8 mouse cellular contexts compared by ENCODE assay signal in the genomic region with DNA sequence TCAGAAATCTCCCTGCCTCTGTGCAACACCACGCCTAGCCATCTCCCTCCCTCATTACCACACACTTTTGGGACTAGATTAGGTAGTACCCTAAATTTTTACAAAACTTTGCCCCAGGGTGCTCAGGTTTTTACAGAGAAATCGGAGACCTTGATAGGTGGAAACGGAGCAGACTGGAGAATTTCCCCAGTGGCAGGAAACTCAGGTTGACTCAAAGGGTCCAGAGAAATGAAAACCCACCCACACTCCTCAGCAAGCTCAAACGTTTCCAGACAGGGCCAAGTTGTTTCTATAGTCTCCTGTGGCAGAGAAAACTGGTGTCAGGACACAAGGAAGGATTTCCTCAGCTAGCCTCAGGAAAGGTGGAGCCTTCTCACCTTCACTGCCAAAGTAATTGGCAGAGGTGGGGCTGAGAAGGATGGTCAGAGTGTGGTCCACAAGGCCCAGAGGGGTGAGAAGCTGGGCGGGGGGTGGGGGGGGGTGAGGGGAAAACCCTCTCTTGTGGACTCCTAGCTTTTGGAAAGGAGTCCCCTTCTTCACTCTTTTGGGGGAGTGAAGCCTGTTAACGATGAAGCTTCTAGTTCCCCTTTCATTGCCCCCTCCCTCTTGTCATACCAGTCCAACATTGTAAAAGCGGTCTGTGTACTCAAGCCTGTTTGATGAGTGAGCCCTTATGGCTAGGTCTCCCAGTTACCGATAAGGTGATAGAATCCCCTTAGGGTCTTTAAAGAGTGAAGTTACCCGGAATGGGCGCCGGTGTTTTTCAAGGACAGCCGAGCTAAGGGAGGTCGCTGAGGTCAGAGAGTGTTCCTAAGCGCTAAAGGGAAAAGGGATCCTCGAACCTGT. TPM values are rescaled to one million over a fixed set of nuclear protein-coding genes. Genes with fewer than 3 reads are reported as not detected.
DNase-seq lines count a peak whose midpoint lies in the region; ATAC-seq lines count a peak whose summit lies in the region.

No protein-coding gene starts in this region.

- 15% methylated on average over 15 of the region's 15 CpGs for WGBS in forebrain, embryonic 16.5 days
- WGBS in liver, embryonic 16.5 days (ENCODE audit: insufficient replicate concordance): 11% methylated on average over 15 of the region's 15 CpGs

- H3K27ac ChIP-seq in forebrain, embryonic 16.5 days (ENCODE audit: low read length): peak overlapping the region; percentile 99
- peak overlapping the region; percentile 75 for H3K27ac ChIP-seq in liver, embryonic 16.5 days (ENCODE audit: low read length)

- H3K9ac ChIP-seq in forebrain, embryonic 16.5 days (replicated peaks; ENCODE audit: low read depth, low read length): peak overlapping the region; percentile 99
- peak overlapping the region; percentile 79 for H3K9ac ChIP-seq in liver, embryonic 16.5 days (ENCODE audit: low read depth, low read length)

- peak; percentile 91 for DNase-seq in heart, adult 11 months
- no peak for DNase-seq in heart, postnatal 25 days (ENCODE audit: low spot score)
- no peak for DNase-seq in gastrocnemius, postnatal 4 days (ENCODE audit: low spot score in 2 of 2)
- DNase-seq in left cerebral cortex, postnatal 4 days: no peak
- DNase-seq in thymus, postnatal 4 days: no peak

- H3K27me3 ChIP-seq in forebrain, embryonic 16.5 days (replicated peaks; ENCODE audit: control insufficient read depth, insufficient read depth, low read length): no peaks in the 10 kb centered on the region
- H3K27me3 ChIP-seq in liver, embryonic 16.5 days (ENCODE audit: control insufficient read depth, insufficient read depth, low read depth, low read length): no peaks in the 10 kb centered on the region

- peak overlapping the region; percentile 92 for H3K4me3 ChIP-seq in forebrain, embryonic 16.5 days (replicated peaks; ENCODE audit: low read length)
- H3K4me3 ChIP-seq in liver, embryonic 16.5 days (ENCODE audit: low read depth, low read length): peak overlapping the region; percentile 77

- peaks cover 28% of the 10 kb centered on the region for H3K4me1 ChIP-seq in forebrain, embryonic 16.5 days (replicated peaks; ENCODE audit: control insufficient read depth, insufficient read depth, low read length)
- peaks cover 54% of the 10 kb centered on the region for H3K4me1 ChIP-seq in liver, embryonic 16.5 days (ENCODE audit: control insufficient read depth, low read depth, low read length)

- intact Hi-C loops in heart, postnatal 25 days (cut with DNase I): no loop called here
- intact Hi-C loops in left cerebral cortex, postnatal 4 days (cut with DNase I): no loop called here

- H3K4me2 ChIP-seq in forebrain, embryonic 16.5 days (ENCODE audit: low read length): peak overlapping the region; percentile 90
- peak overlapping the region; percentile 97 for H3K4me2 ChIP-seq in liver, embryonic 16.5 days (ENCODE audit: low read depth, low read length)

- no peaks in the 10 kb centered on the region for H3K36me3 ChIP-seq in forebrain, embryonic 16.5 days (ENCODE audit: control insufficient read depth, insufficient read depth)
- H3K36me3 ChIP-seq in liver, embryonic 16.5 days (ENCODE audit: control insufficient read depth, insufficient read depth): no peaks in the 10 kb centered on the region

- ATAC-seq in CD4-positive, CD25-positive, alpha-beta regulatory T cell, adult 4 months: peak; percentile 30
- ATAC-seq in forebrain, embryonic 16.5 days: no peak
- ATAC-seq in liver, embryonic 16.5 days (ENCODE audit: low read depth): no peak

- H3K9me3 ChIP-seq in forebrain, embryonic 16.5 days (ENCODE audit: control insufficient read depth, low read length): no peaks in the 10 kb centered on the region
- no peaks in the 10 kb centered on the region for H3K9me3 ChIP-seq in liver, embryonic 16.5 days (replicated peaks; ENCODE audit: control insufficient read depth, low read length)

RNA-seq across cellular contexts. Expression of a gene that starts 14.6 kb away (rescaled TPM):
- 10 to 100 TPM; 42.6 to 51.8 TPM for total RNA-seq in heart, postnatal 25 days (2021)
- polyA plus RNA-seq in CD4-positive, CD25-positive, alpha-beta regulatory T cell, adult 4 months (2017; shearing (Covaris generic)): 10 to 100 TPM; 36.5 to 48.6 TPM
- polyA plus RNA-seq in forebrain, embryonic 16.5 days (2015; fragmentation: Nextera tagmentation; extraction: Ambion mirVana): 166 and 210 TPM in 2 replicates
- 16.4 and 20.0 TPM in 2 replicates for polyA plus RNA-seq in liver, embryonic 16.5 days (2015; fragmentation: Nextera tagmentation; extraction: Ambion mirVana)
- 100 to 1,000 TPM; 161 to 166 TPM for total RNA-seq in gastrocnemius, postnatal 4 days (2021)
- total RNA-seq in left cerebral cortex, postnatal 4 days (2021): 100 to 1,000 TPM; 129 to 134 TPM

RNA-seq across cellular contexts. Expression of a gene that starts 32.6 kb away (rescaled TPM):
- total RNA-seq in heart, postnatal 25 days (2021): not detected
- polyA plus RNA-seq in CD4-positive, CD25-positive, alpha-beta regulatory T cell, adult 4 months (2017; shearing (Covaris generic)): under 1 TPM in 1 of 2 experiments, not detected in 1; 0.26 TPM
- not detected in 2 replicates for polyA plus RNA-seq in forebrain, embryonic 16.5 days (2015; fragmentation: Nextera tagmentation; extraction: Ambion mirVana)
- polyA plus RNA-seq in liver, embryonic 16.5 days (2015; fragmentation: Nextera tagmentation; extraction: Ambion mirVana): not detected in 2 replicates
- total RNA-seq in gastrocnemius, postnatal 4 days (2021): not detected
- not detected for total RNA-seq in left cerebral cortex, postnatal 4 days (2021)

RNA-seq across cellular contexts. Expression of a gene that starts 44.7 kb away (rescaled TPM):
- 10 to 100 TPM; 80.7 to 93.3 TPM for total RNA-seq in heart, postnatal 25 days (2021)
- 100 to 1,000 TPM; 160 to 161 TPM for polyA plus RNA-seq in CD4-positive, CD25-positive, alpha-beta regulatory T cell, adult 4 months (2017; shearing (Covaris generic))
- polyA plus RNA-seq in forebrain, embryonic 16.5 days (2015; fragmentation: Nextera tagmentation; extraction: Ambion mirVana): 132 and 140 TPM in 2 replicates
- polyA plus RNA-seq in liver, embryonic 16.5 days (2015; fragmentation: Nextera tagmentation; extraction: Ambion mirVana): 171 and 190 TPM in 2 replicates
- total RNA-seq in gastrocnemius, postnatal 4 days (2021): 100 to 1,000 TPM; 150 to 159 TPM
- 100 to 1,000 TPM; 114 to 121 TPM for total RNA-seq in left cerebral cortex, postnatal 4 days (2021)
